Mouse (Mus musculus) stomach, postnatal 0 days (tissue): ENCODE data around the gene Onecut3.

Experiments
- CTCF ChIP-seq: IDR thresholded peaks from 2 replicates; pipeline ENCODE4 v1.5.1; 2016; ENCODE audit warnings: antibody characterized with exemption, low read depth, mild to moderate bottlenecking, moderate library complexity
- EP300 ChIP-seq: optimal IDR thresholded peaks from 2 replicates; pipeline ENCODE3; 2016; ENCODE audit warnings: antibody characterized with exemption

- 0 out of 2 replicates have a peak, but pooled peaks have one; percentile 15 for TF ChIP-seq CTCF
- no peak for TF ChIP-seq EP300
These were observed at the start of gene Onecut3 for GRCm38 (mm10) chr10:80494732-80495131.
